Mouse (Mus musculus) erythroblast, embryonic 14.5 days (primary cell): ENCODE data around the gene Ciz1. TPM values are rescaled to one million over a fixed set of nuclear protein-coding genes. Genes with fewer than 3 reads are reported as not detected.

ENCODE experiments used
- H3K27me3 ChIP-seq: 2 replicates; pipeline ENCODE4 v1.6.1; 2012; ENCODE audit warnings: inconsistent platforms; ENCODE audit not compliant: control insufficient read depth
- H3K36me3 ChIP-seq: 2 replicates; pipeline ENCODE4 v1.6.1; 2012; ENCODE audit warnings: mild to moderate bottlenecking, inconsistent platforms; ENCODE audit not compliant: control insufficient read depth
- H3K4me1 ChIP-seq: 2 replicates; pipeline ENCODE4 v1.6.1; 2012; ENCODE audit warnings: inconsistent platforms; ENCODE audit not compliant: control insufficient read depth
- H3K4me3 ChIP-seq: replicated peaks from 2 replicates; pipeline ENCODE3; 2012; ENCODE audit warnings: moderate library complexity, mild to moderate bottlenecking, inconsistent platforms
- H3K9me3 ChIP-seq: 2 replicates; pipeline ENCODE4 v1.6.1; 2012; ENCODE audit warnings: low read length, inconsistent platforms, mixed read lengths; ENCODE audit not compliant: control insufficient read depth
- GATA1 ChIP-seq: IDR thresholded peaks from 2 replicates; pipeline ENCODE4 v1.6.1; 2012; ENCODE audit warnings: low read length, inconsistent platforms, mixed read lengths
- TAL1 ChIP-seq: IDR thresholded peaks from 3 replicates; pipeline ENCODE4 v1.6.1; 2012; ENCODE audit warnings: low read length, inconsistent platforms, mixed read lengths
- polyA plus RNA-seq: library from polyadenylated mRNA; stranded (reverse); fragments of >175 nt; gene quantifications from 2 replicates; pipeline ENCODE4 v1.2.3, GENCODE M21; 2012

Gene Ciz1
- polyA plus RNA-seq, 1 experiment: 20.0 TPM

- Histone ChIP-seq H3K9me3 (no peaks in the 10 kb centered on the region), H3K4me1 (no peaks in the 10 kb centered on the region), H3K27me3 (peaks cover 5% of the 10 kb centered on the region; the same call in 1 of the 2 replicates), H3K36me3 (no peaks in the 10 kb centered on the region), H3K4me3 (no peak overlapping the region)
- TF ChIP-seq TAL1 (no peak), GATA1 (no peak)
Measured at GRCm38 (mm10) chr2:32328911-32329460, 23.1 kb upstream of the Ciz1 start.

- peaks cover 7% of the 10 kb centered on the region for H3K27me3 ChIP-seq
- no peaks in the 10 kb centered on the region for H3K4me1 ChIP-seq
- no peaks in the 10 kb centered on the region for H3K9me3 ChIP-seq
- no peak overlapping the region for H3K4me3 ChIP-seq
- H3K36me3 ChIP-seq: no peaks in the 10 kb centered on the region
- TF ChIP-seq GATA1 (no peak), TAL1 (no peak)
Measured at GRCm38 (mm10) chr2:32329531-32329930, 22.6 kb upstream of the Ciz1 start.

GRCm38 (mm10) chr2:32332159-32332558 lies 20.0 kb upstream of the Ciz1 start:
- Histone ChIP-seq H3K27me3 (peaks cover 25% of the 10 kb centered on the region), H3K36me3 (no peaks in the 10 kb centered on the region), H3K9me3 (no peaks in the 10 kb centered on the region), H3K4me1 (no peaks in the 10 kb centered on the region), H3K4me3 (no peak overlapping the region)
- TF ChIP-seq TAL1 (no peak), GATA1 (no peak)

GRCm38 (mm10) chr2:32335888-32336287 lies 16.2 kb upstream of the Ciz1 start:
- H3K4me3 ChIP-seq: no peak overlapping the region
- no peaks in the 10 kb centered on the region for H3K4me1 ChIP-seq
- peaks cover 29% of the 10 kb centered on the region for H3K27me3 ChIP-seq
- H3K36me3 ChIP-seq: no peaks in the 10 kb centered on the region
- TF ChIP-seq TAL1 (no peak), GATA1 (no peak)
- H3K9me3 ChIP-seq: no peaks in the 10 kb centered on the region

- Histone ChIP-seq H3K4me1 (no peaks in the 10 kb centered on the region), H3K9me3 (no peaks in the 10 kb centered on the region), H3K36me3 (no peaks in the 10 kb centered on the region), H3K4me3 (no peak overlapping the region), H3K27me3 (peaks cover 23% of the 10 kb centered on the region)
- TF ChIP-seq TAL1: no peak
- no peak for TF ChIP-seq GATA1
Measured at GRCm38 (mm10) chr2:32339912-32340642, 12.1 kb upstream of the Ciz1 start.

GRCm38 (mm10) chr2:32340836-32341633 lies 11.1 kb upstream of the Ciz1 start:
- no peaks in the 10 kb centered on the region for H3K4me1 ChIP-seq
- no peaks in the 10 kb centered on the region for H3K9me3 ChIP-seq
- peaks cover 13% of the 10 kb centered on the region for H3K27me3 ChIP-seq
- no peak overlapping the region for H3K4me3 ChIP-seq
- TF ChIP-seq GATA1: no peak
- TF ChIP-seq TAL1: no peak
- no peaks in the 10 kb centered on the region for H3K36me3 ChIP-seq

- no peaks in the 10 kb centered on the region for H3K9me3 ChIP-seq
- H3K36me3 ChIP-seq: no peaks in the 10 kb centered on the region
- H3K27me3 ChIP-seq: peaks cover 10% of the 10 kb centered on the region
- H3K4me3 ChIP-seq: no peak overlapping the region
- no peak for TF ChIP-seq TAL1
- TF ChIP-seq GATA1: no peak
- no peaks in the 10 kb centered on the region for H3K4me1 ChIP-seq
Measured at GRCm38 (mm10) chr2:32341634-32341939, 10.5 kb upstream of the Ciz1 start.

GRCm38 (mm10) chr2:32342039-32342438 lies 10.1 kb upstream of the Ciz1 start:
- Histone ChIP-seq H3K4me1 (no peaks in the 10 kb centered on the region), H3K27me3 (peaks cover 9% of the 10 kb centered on the region), H3K36me3 (no peaks in the 10 kb centered on the region), H3K9me3 (no peaks in the 10 kb centered on the region), H3K4me3 (no peak overlapping the region)
- no peak for TF ChIP-seq GATA1
- TF ChIP-seq TAL1: no peak

- Histone ChIP-seq H3K36me3 (no peaks in the 10 kb centered on the region), H3K4me3 (no peak overlapping the region), H3K27me3 (peaks cover 7% of the 10 kb centered on the region), H3K4me1 (no peaks in the 10 kb centered on the region), H3K9me3 (no peaks in the 10 kb centered on the region)
- no peak for TF ChIP-seq GATA1
- no peak for TF ChIP-seq TAL1
Measured at GRCm38 (mm10) chr2:32342539-32343350, 9.4 kb upstream of the Ciz1 start.
